Mouse (Mus musculus) CD8-positive naive resting alpha-beta T cell, adult 57 days (primary cell): Measurements from ENCODE around the gene Nfya. TPM values are rescaled to one million over a fixed set of nuclear protein-coding genes. Genes with fewer than 3 reads are reported as not detected.

ENCODE experiments used
- total RNA-seq: library from RNA; stranded (reverse); gene quantifications from one replicate; pipeline ENCODE4 v1.2.4, GENCODE M21; 2023

The Nfya gene
- 75.1 TPM for total RNA-seq

GRCm38 (mm10) chr17:48409380-48410298 lies at the start of gene Nfya, which contains the start of gene Oard1:
Gene Nfya (minus strand): TSS chr17:48409906.
Gene Oard1 (plus strand): TSS chr17:48410014.

GRCm38 (mm10) chr17:48454688-48455087 lies 45.0 kb upstream of the Nfya start, which contains the start of gene Unc5cl:
Gene Unc5cl (plus strand): TSS chr17:48454901.

GRCm38 (mm10) chr17:48451353-48451675 lies 41.6 kb upstream of the Nfya start, which contains the start of gene Tspo2:
Gene Tspo2 (minus strand): TSS chr17:48451522.

GRCm38 (mm10) chr17:48432158-48432980 lies 22.7 kb upstream of the Nfya start, which contains the start of gene Apobec2:
Gene Apobec2 (minus strand): TSS chr17:48432930.

GRCm38 (mm10) chr17:48359616-48360015 lies 50.1 kb downstream of the Nfya start, which contains the start of gene Treml1:
Gene Treml1 (plus strand): TSS chr17:48359916.

GRCm38 (mm10) chr17:48346231-48346630 lies 63.5 kb downstream of the Nfya start, which contains the start of gene Trem2:
Gene Trem2 (plus strand): TSS chr17:48346401.

Other genes with a start within 250 kb of the Nfya start
- 1.6 TPM for gene A530064D06Rik, start 242.6 kb downstream of the Nfya start, total RNA-seq
- gene Trem1, start 177.1 kb downstream of the Nfya start, total RNA-seq: 1.2 TPM
- 0.89 TPM for gene Trem3, start 162.1 kb downstream of the Nfya start, total RNA-seq
- 2.9 TPM for gene Treml4, start 145.6 kb downstream of the Nfya start, total RNA-seq
- gene Treml2, start 110.4 kb downstream of the Nfya start, total RNA-seq: 78.0 TPM
- gene B430306N03Rik, start 93.8 kb downstream of the Nfya start, total RNA-seq: 3.5 TPM
- gene Trem2, start 63.5 kb downstream of the Nfya start, total RNA-seq: not detected
- not detected for gene Treml1, start 50.0 kb downstream of the Nfya start, total RNA-seq
- 28.4 TPM for gene Oard1, start 108 bp upstream of the Nfya start, total RNA-seq
- 2.9 TPM for gene Apobec2, start 23.0 kb upstream of the Nfya start, total RNA-seq
- 1.3 TPM for gene Tspo2, start 41.6 kb upstream of the Nfya start, total RNA-seq
- gene Unc5cl, start 45.0 kb upstream of the Nfya start, total RNA-seq: 17.2 TPM